Mouse (Mus musculus) CH12.LX (cell line): ENCODE results near the gene 2900011O08Rik.

Source experiments
- EP300 ChIP-seq: IDR thresholded peaks from 2 replicates; pipeline ENCODE4 v1.6.1; 2011; ENCODE audit warnings: low read length, improper control_type of control experiment
- GABPA ChIP-seq: IDR thresholded peaks from 2 replicates; pipeline ENCODE4 v1.6.1; 2012; ENCODE audit warnings: low read depth, low read length, improper control_type of control experiment, inconsistent platforms; ENCODE audit not compliant: insufficient replicate concordance
- HCFC1 ChIP-seq: IDR thresholded peaks from 2 replicates; pipeline ENCODE4 v1.6.1; 2012; ENCODE audit warnings: low read depth, mild to moderate bottlenecking, inconsistent platforms, low read length, improper control_type of control experiment
- MAFK ChIP-seq: IDR thresholded peaks from 2 replicates; pipeline ENCODE4 v1.6.1; 2011; ENCODE audit warnings: low read length, improper control_type of control experiment; ENCODE audit not compliant: insufficient replicate concordance
- MAZ ChIP-seq: IDR thresholded peaks from 2 replicates; pipeline ENCODE4 v1.6.1; 2012; ENCODE audit warnings: low read depth, mild to moderate bottlenecking, inconsistent platforms, low read length, improper control_type of control experiment, moderate library complexity
- NELFE ChIP-seq: IDR thresholded peaks from 2 replicates; pipeline ENCODE4 v1.6.1; 2011; ENCODE audit warnings: low read depth, low read length, improper control_type of control experiment
- PAX5 ChIP-seq: IDR thresholded peaks from 2 replicates; pipeline ENCODE4 v1.6.1; 2012; ENCODE audit warnings: low read length, inconsistent platforms, mixed read lengths

- TF ChIP-seq NELFE: no peak
- no peak for TF ChIP-seq MAFK
- TF ChIP-seq GABPA: no peak
- TF ChIP-seq HCFC1: no peak
- no peak for TF ChIP-seq MAZ
- TF ChIP-seq PAX5: no peak
- TF ChIP-seq EP300: no peak
These were observed 66.7 kb downstream of the 2900011O08Rik start for GRCm38 (mm10) chr16:14053116-14053515.
